Mouse (Mus musculus): ENCODE measurements at regions not wholly inside any gene's neighbourhood (a gene's known extent, or its start where the extent isn't known, plus 50 kb on each side); places are given as distances from the start of the nearest gene placed in this dataset.

GRCm38 (mm10) chr13:81965431-81965830, 182.6 kb downstream of the Cetn3 start:
- no peaks in the 10 kb centered on the region for H3K27me3 ChIP-seq
- no peaks in the 10 kb centered on the region for H3K9me3 ChIP-seq
- no peak overlapping the region for H3K27ac ChIP-seq
- 85% methylated on average over 2 of the region's 2 CpGs for WGBS
- H3K4me3 ChIP-seq (replicated peaks) = no peak overlapping the region
- H3K4me1 ChIP-seq (replicated peaks) = no peaks in the 10 kb centered on the region
- H3K4me2 ChIP-seq (replicated peaks) = no peak overlapping the region
- no peak for ATAC-seq
- no peaks in the 10 kb centered on the region for H3K36me3 ChIP-seq
- H3K9ac ChIP-seq (replicated peaks) = no peak overlapping the region

- H3K36me3 ChIP-seq = no peaks in the 10 kb centered on the region
- no peaks in the 10 kb centered on the region for H3K9me3 ChIP-seq
- no peak overlapping the region for H3K9ac ChIP-seq (replicated peaks)
- H3K4me2 ChIP-seq (replicated peaks) = no peak overlapping the region
- no peaks in the 10 kb centered on the region for H3K4me1 ChIP-seq (replicated peaks)
- H3K27me3 ChIP-seq = no peaks in the 10 kb centered on the region
- no peak overlapping the region for H3K4me3 ChIP-seq (replicated peaks)
- H3K27ac ChIP-seq = no peak overlapping the region
- ATAC-seq = peak; percentile 72; the same call in 1 of the 2 replicates
- 51% methylated on average over 2 of the region's 2 CpGs for WGBS
These were observed 193.0 kb downstream of the Cetn3 start for GRCm38 (mm10) chr13:81975878-81976277.

DNA sequence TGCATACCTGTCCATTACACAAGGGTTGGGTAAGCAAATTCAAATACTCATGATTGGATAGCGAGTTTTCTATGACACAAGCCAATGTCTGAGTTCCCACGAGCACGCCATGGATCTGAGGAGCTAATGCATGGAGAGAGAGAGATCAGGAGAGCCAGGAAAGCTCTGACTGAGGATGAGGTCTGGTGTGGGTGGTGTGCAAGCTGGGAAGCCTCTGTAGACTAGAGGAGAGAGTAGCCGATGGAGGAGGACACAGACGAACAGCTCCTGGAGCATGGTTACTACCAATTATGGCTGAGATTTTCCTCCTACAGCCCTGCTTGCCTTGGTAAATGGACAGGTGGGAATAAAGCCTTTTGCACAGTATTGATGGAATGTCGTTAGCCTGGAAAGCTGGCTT, 195.1 kb downstream of the Cetn3 start:
- H3K4me3 ChIP-seq (replicated peaks) = no peak overlapping the region
- H3K9ac ChIP-seq (replicated peaks) = no peak overlapping the region
- no peaks in the 10 kb centered on the region for H3K4me1 ChIP-seq (replicated peaks)
- ATAC-seq = no peak
- no peak overlapping the region for H3K27ac ChIP-seq
- 90% methylated on average over 6 of the region's 6 CpGs for WGBS
- no peaks in the 10 kb centered on the region for H3K36me3 ChIP-seq
- H3K9me3 ChIP-seq = no peaks in the 10 kb centered on the region
- H3K4me2 ChIP-seq (replicated peaks) = no peak overlapping the region
- no peaks in the 10 kb centered on the region for H3K27me3 ChIP-seq

- no peaks in the 10 kb centered on the region for H3K4me1 ChIP-seq (replicated peaks)
- no peaks in the 10 kb centered on the region for H3K36me3 ChIP-seq
- H3K27me3 ChIP-seq = no peaks in the 10 kb centered on the region
- no peak overlapping the region for H3K4me3 ChIP-seq (replicated peaks)
- no peak overlapping the region for H3K9ac ChIP-seq (replicated peaks)
- no peak overlapping the region for H3K4me2 ChIP-seq (replicated peaks)
- H3K9me3 ChIP-seq = no peaks in the 10 kb centered on the region
- ATAC-seq = no peak
- H3K27ac ChIP-seq = no peak overlapping the region
These were observed 196.4 kb downstream of the Cetn3 start for GRCm38 (mm10) chr13:81979289-81979688.

DNA sequence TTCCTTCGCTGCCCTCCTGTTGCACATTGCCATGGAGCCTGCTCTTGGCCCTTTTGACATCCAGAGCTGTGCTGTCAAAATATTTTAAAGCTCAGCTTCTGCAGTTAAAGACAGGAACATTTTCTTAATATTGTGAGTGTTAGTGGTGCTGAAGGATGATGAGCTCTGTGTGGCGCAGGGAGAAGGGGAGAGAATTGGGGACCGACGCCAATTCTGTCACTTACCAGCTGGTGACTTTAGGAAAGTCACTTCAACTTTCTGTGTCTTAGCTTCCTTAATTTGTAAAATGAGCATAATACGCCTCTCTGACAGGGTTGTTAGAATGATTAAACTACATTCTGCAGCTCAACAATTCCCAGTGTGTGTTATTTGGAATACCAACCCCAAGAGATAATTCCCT, 197.2 kb downstream of the Cetn3 start:
- Histone ChIP-seq H3K4me2 (replicated peaks) (no peak overlapping the region), H3K4me1 (replicated peaks) (no peaks in the 10 kb centered on the region), H3K36me3 (no peaks in the 10 kb centered on the region), H3K9ac (replicated peaks) (no peak overlapping the region), H3K4me3 (replicated peaks) (no peak overlapping the region), H3K27me3 (no peaks in the 10 kb centered on the region), H3K9me3 (no peaks in the 10 kb centered on the region), H3K27ac (no peak overlapping the region)
- WGBS = 85% methylated on average over 5 of the region's 5 CpGs
- ATAC-seq = no peak

- H3K36me3 ChIP-seq = no peaks in the 10 kb centered on the region
- ATAC-seq = no peak
- no peak overlapping the region for H3K27ac ChIP-seq
- no peak overlapping the region for H3K4me3 ChIP-seq (replicated peaks)
- 59% methylated on average over 2 of the region's 2 CpGs for WGBS
- H3K27me3 ChIP-seq = no peaks in the 10 kb centered on the region
- no peak overlapping the region for H3K9ac ChIP-seq (replicated peaks)
- no peak overlapping the region for H3K4me2 ChIP-seq (replicated peaks)
- H3K4me1 ChIP-seq (replicated peaks) = no peaks in the 10 kb centered on the region
- H3K9me3 ChIP-seq = no peaks in the 10 kb centered on the region
These were observed 199.6 kb downstream of the Cetn3 start for GRCm38 (mm10) chr13:81982491-81982890.

GRCm38 (mm10) chr13:82000681-82001212, 217.9 kb downstream of the Cetn3 start:
- ATAC-seq = no peak
- H3K4me2 ChIP-seq (replicated peaks) = no peak overlapping the region
- no peak overlapping the region for H3K27ac ChIP-seq
- H3K9me3 ChIP-seq = no peaks in the 10 kb centered on the region
- no peaks in the 10 kb centered on the region for H3K4me1 ChIP-seq (replicated peaks)
- no peaks in the 10 kb centered on the region for H3K27me3 ChIP-seq
- H3K4me3 ChIP-seq (replicated peaks) = no peak overlapping the region
- no peak overlapping the region for H3K9ac ChIP-seq (replicated peaks)
- H3K36me3 ChIP-seq = no peaks in the 10 kb centered on the region
- WGBS = 91% methylated on average over 3 of the region's 3 CpGs

GRCm38 (mm10) chr13:82005929-82006726, 223.3 kb downstream of the Cetn3 start:
- Histone ChIP-seq H3K4me3 (replicated peaks) (no peak overlapping the region), H3K9me3 (no peaks in the 10 kb centered on the region), H3K27me3 (no peaks in the 10 kb centered on the region), H3K27ac (no peak overlapping the region), H3K36me3 (no peaks in the 10 kb centered on the region), H3K4me1 (replicated peaks) (no peaks in the 10 kb centered on the region; the same call in 1 of the 2 replicates), H3K9ac (replicated peaks) (no peak overlapping the region), H3K4me2 (replicated peaks) (no peak overlapping the region)
- ATAC-seq = peak; percentile 70; the same call in 1 of the 2 replicates
- 52% methylated on average over 7 of the region's 7 CpGs for WGBS

DNA sequence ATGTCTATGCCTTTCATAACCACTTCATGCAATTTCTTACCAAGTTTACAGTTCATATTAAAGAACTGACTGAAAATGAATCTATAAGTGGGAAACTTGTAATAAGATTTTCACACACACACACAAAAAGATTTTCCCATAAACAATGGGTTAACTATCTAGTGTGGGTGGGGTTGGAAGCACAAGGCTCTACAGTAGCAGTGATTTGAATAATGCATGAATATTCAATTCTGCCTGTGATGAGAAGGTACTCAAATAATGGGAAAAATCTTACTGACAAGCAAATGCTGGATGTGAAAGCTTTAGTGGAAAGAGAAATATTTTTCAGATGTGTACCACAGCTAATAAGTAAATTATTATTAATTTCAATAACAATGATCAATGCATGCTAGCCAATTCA, 224.3 kb downstream of the Cetn3 start:
- H3K4me2 ChIP-seq (replicated peaks) = no peak overlapping the region
- H3K27ac ChIP-seq = no peak overlapping the region
- H3K4me1 ChIP-seq (replicated peaks) = no peaks in the 10 kb centered on the region; the same call in 1 of the 2 replicates
- H3K9ac ChIP-seq (replicated peaks) = no peak overlapping the region
- H3K9me3 ChIP-seq = no peaks in the 10 kb centered on the region
- no peaks in the 10 kb centered on the region for H3K27me3 ChIP-seq
- 0 out of 2 replicates have a peak, but pooled peaks have one; percentile 27 for ATAC-seq
- H3K36me3 ChIP-seq = no peaks in the 10 kb centered on the region
- H3K4me3 ChIP-seq (replicated peaks) = no peak overlapping the region

DNA sequence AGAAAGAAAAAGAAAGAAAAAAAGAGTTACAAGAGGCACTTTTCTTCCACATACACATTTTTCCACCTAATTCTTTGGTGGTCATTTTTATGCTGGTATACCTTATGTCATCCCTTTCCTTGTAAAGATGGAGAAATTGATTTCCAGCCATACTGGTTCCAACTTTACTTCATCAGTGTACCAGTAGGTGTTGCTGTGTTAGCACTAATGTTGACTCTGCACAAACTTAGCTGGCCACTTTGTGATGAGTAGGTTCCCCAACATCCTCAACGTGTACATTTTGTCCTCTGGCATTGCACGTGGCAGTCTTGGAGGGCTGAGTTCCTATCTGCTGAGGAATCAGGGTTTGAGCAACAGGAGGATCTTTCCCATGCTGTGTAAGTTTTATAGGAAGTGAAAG, 256.7 kb downstream of the Cetn3 start:
- H3K9ac ChIP-seq (replicated peaks) = no peak overlapping the region
- no peaks in the 10 kb centered on the region for H3K4me1 ChIP-seq (replicated peaks)
- H3K36me3 ChIP-seq = no peaks in the 10 kb centered on the region
- H3K4me3 ChIP-seq (replicated peaks) = no peak overlapping the region
- H3K4me2 ChIP-seq (replicated peaks) = no peak overlapping the region
- no peak overlapping the region for H3K27ac ChIP-seq
- H3K27me3 ChIP-seq = no peaks in the 10 kb centered on the region
- WGBS = 55% methylated on average over 2 of the region's 2 CpGs
- H3K9me3 ChIP-seq = no peaks in the 10 kb centered on the region
- ATAC-seq = no peak

GRCm38 (mm10) chr13:82058131-82058731, 275.4 kb downstream of the Cetn3 start:
- no peak overlapping the region for H3K9ac ChIP-seq (replicated peaks)
- H3K9me3 ChIP-seq = no peaks in the 10 kb centered on the region
- WGBS = 40% methylated on average over 3 of the region's 3 CpGs
- ATAC-seq = peak; percentile 67
- no peak overlapping the region for H3K4me2 ChIP-seq (replicated peaks)
- no peaks in the 10 kb centered on the region for H3K36me3 ChIP-seq
- H3K27me3 ChIP-seq = no peaks in the 10 kb centered on the region
- no peak overlapping the region for H3K27ac ChIP-seq
- peaks cover 22% of the 10 kb centered on the region for H3K4me1 ChIP-seq (replicated peaks)
- no peak overlapping the region for H3K4me3 ChIP-seq (replicated peaks)

GRCm38 (mm10) chr13:82058872-82059271, 276.0 kb downstream of the Cetn3 start:
- 84% methylated on average over 3 of the region's 3 CpGs for WGBS
- Histone ChIP-seq H3K27me3 (no peaks in the 10 kb centered on the region), H3K4me3 (replicated peaks) (no peak overlapping the region)

More at GRCm38 (mm10) chr13:82058872-82059271, 276.0 kb downstream of the Cetn3 start:
- H3K27ac ChIP-seq = no peak overlapping the region
- no peak overlapping the region for H3K4me2 ChIP-seq (replicated peaks)
- ATAC-seq = no peak
- H3K36me3 ChIP-seq = no peaks in the 10 kb centered on the region
- no peaks in the 10 kb centered on the region for H3K9me3 ChIP-seq
- H3K4me1 ChIP-seq (replicated peaks) = peaks cover 22% of the 10 kb centered on the region
- H3K9ac ChIP-seq (replicated peaks) = no peak overlapping the region
